Mouse (Mus musculus) bone marrow, adult 2 months (tissue): ENCODE measurements around the gene Aatk. TPM values are rescaled to one million over a fixed set of nuclear protein-coding genes. Genes with fewer than 3 reads are reported as not detected.

ENCODE experiments used
- H3K27ac ChIP-seq: fragments of 200-500 bp; 2 replicates; pipeline ENCODE4 v1.5.1; 2012; ENCODE audit warnings: low read depth, mild to moderate bottlenecking, control low read depth, inconsistent platforms, low read length; ENCODE audit not compliant: control insufficient read depth, poor library complexity, insufficient read depth
- H3K4me1 ChIP-seq: fragments of 200-500 bp; 2 replicates; pipeline ENCODE4 v1.6.1; 2011; ENCODE audit warnings: low read length; ENCODE audit not compliant: control insufficient read depth, insufficient read depth
- H3K4me3 ChIP-seq: fragments of 200-500 bp; replicated peaks from 2 replicates; pipeline ENCODE3; 2011; ENCODE audit warnings: mild to moderate bottlenecking, low read depth, low read length, control low read depth; ENCODE audit not compliant: control insufficient read depth
- CTCF ChIP-seq: fragments of 200-500 bp; IDR thresholded peaks from 2 replicates; pipeline ENCODE4 v1.5.1; 2011; ENCODE audit warnings: low read length, control low read depth; ENCODE audit not compliant: control insufficient read depth, insufficient read depth
- POLR2A ChIP-seq: fragments of 200-500 bp; IDR thresholded peaks from 2 replicates; pipeline ENCODE4 v1.6.1; 2011; ENCODE audit warnings: low read depth, mild to moderate bottlenecking, control low read depth, low read length, borderline replicate concordance; ENCODE audit not compliant: control insufficient read depth
- WGBS: fragments of 180-500 bp; shearing (Covaris S2); methylation state at CpG from one replicate; pipeline ENCODE4 v1.1.7; 2018; 5-methylcytosine and 5-hydroxymethylcytosine counted together
- polyA plus RNA-seq: library from polyadenylated mRNA; stranded (reverse); fragments of >200 nt; gene quantifications from 2 replicates; pipeline ENCODE4 v1.2.4, GENCODE M21; 2011; ENCODE audit warnings: low replicate concordance; ENCODE audit not compliant: missing spikeins, insufficient read depth, insufficient read length

Gene Aatk
- polyA plus RNA-seq, 1 experiment = 15.7 TPM

DNA sequence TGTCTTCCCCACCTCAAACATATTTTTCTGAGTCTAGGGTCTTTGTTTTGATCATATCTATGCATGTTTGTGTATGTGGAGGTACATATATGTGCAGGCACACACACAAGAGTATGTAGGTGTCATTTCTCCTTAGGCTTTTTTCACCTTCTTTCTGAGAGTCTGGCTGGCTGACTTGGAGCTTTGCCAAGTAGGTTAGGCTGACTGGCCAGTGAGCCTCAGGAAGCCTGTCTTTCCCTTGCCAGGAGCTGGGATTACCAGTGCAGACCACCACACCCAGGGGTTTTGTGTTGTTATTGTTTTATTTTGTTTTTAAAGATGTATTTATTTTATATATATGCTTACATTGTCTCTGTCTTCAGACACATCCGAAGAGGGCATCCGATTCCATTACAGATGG is 63.8 kb downstream of the Aatk start:
- Histone ChIP-seq H3K27ac (no peak overlapping the region), H3K4me3 (no peak overlapping the region), H3K4me1 (peaks cover 2% of the 10 kb centered on the region)
- WGBS = 77% methylated on average over 2 of the region's 2 CpGs
- TF ChIP-seq POLR2A (no peak), CTCF (no peak)

DNA sequence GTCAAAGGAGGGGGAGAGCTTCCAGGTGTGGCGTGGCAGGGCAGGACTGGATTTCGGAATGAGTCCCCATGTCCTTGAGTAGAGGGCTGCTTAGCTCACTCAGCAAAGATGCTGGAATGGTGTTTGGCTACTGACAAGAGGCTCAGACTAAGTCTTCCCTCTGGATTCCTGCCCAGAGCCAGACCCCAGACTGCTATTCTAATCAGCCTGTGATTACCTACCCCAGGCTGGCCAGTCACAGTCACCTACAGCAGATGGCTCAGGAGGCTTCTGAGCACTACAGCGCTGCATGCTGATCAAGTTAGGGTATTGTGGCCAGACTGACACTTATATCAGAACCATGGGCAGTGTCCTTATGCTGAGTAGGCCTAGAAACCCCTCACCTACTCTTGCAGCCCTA is 64.7 kb downstream of the Aatk start:
- H3K27ac ChIP-seq = no peak overlapping the region
- WGBS = 89% methylated on average over 3 of the region's 3 CpGs
- no peak overlapping the region for H3K4me3 ChIP-seq
- TF ChIP-seq POLR2A = no peak
- no peak for TF ChIP-seq CTCF
- H3K4me1 ChIP-seq = peaks cover 2% of the 10 kb centered on the region

DNA sequence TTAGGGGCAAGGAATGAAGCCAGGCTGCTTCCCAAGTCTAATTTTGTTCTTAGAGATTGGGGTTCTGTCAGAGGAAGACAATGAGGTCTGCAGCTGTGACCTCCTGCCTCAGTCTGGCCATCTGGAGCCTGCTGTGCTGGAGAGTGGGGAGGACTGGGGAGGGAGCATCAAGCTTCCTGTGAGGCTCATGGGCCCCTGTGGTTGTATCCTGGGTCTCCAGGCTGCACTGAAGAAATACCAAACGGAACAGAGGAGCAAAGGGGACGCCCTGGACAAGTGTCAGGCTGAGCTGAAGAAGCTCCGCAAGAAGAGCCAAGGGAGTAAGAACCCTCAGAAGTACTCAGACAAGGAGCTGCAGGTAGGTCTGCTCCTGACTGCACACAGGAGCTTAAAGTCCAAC is 65.2 kb downstream of the Aatk start:
- TF ChIP-seq POLR2A (no peak), CTCF (no peak)
- Histone ChIP-seq H3K4me1 (peaks cover 2% of the 10 kb centered on the region; the same call in 1 of the 2 replicates), H3K27ac (no peak overlapping the region), H3K4me3 (no peak overlapping the region)
- 57% methylated on average over 3 of the region's 3 CpGs for WGBS

DNA sequence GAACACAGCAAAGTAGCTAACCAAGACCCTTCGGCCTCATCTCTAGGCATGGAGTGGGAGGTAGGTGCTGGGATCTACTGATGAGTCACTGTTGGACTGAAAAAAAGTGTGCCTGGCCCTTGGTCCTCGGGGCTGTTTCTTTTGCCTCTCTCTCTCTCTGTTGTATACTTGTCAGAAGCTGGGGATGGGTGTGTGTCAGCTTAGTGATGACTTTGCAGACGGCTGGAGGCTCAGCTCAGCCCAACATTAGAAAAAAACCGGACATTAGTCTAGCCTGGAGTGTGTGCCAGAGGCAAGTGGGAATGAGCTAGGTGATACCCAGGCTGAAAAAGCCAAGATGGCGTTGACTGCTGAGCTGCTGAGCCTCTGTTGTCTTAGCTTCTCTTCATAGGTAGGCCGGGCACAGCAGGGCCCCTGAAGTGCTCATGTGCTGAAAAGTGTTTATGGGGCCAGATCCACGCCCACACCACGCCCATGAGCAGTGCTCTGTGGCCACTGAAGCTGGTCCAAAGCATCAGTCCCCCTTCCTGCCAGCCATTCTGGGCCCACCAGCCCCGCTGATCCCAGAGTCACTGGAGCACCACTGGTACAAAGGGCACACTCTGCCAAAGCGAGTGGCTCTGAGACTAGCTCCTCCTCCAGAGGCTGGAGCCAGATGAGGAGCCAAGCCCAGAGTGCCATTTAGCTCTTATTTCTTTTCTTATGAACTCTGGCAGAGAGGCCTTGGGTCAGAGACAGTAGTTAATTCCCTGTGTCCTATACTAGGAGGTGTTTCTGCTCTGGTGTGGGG is 67.2 kb downstream of the Aatk start:
- no peaks in the 10 kb centered on the region for H3K4me1 ChIP-seq
- 76% methylated on average over 10 of the region's 10 CpGs for WGBS
- H3K4me3 ChIP-seq = no peak overlapping the region
- TF ChIP-seq POLR2A = no peak
- no peak for TF ChIP-seq CTCF
- no peak overlapping the region for H3K27ac ChIP-seq

DNA sequence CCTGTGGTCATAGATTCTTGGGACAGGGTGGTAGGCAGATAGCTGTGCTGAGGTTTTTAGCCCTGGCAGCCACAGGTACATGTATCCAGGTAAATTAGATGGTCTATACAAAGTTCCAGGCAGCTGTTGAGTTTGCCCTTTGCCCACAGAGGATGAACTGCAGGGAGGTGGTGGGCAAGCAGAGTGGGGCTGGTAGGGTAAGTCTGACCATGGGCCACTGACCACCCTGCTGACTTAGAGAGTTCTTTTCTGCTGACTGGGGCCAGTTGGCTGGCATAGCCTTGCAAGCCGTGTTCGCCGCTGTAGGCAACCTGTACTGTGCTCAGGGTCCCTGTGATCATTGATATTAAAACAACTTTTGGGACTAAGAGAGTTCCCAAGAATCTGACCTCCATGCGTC is 68.3 kb downstream of the Aatk start:
- WGBS = 83% methylated on average over 4 of the region's 4 CpGs

DNA sequence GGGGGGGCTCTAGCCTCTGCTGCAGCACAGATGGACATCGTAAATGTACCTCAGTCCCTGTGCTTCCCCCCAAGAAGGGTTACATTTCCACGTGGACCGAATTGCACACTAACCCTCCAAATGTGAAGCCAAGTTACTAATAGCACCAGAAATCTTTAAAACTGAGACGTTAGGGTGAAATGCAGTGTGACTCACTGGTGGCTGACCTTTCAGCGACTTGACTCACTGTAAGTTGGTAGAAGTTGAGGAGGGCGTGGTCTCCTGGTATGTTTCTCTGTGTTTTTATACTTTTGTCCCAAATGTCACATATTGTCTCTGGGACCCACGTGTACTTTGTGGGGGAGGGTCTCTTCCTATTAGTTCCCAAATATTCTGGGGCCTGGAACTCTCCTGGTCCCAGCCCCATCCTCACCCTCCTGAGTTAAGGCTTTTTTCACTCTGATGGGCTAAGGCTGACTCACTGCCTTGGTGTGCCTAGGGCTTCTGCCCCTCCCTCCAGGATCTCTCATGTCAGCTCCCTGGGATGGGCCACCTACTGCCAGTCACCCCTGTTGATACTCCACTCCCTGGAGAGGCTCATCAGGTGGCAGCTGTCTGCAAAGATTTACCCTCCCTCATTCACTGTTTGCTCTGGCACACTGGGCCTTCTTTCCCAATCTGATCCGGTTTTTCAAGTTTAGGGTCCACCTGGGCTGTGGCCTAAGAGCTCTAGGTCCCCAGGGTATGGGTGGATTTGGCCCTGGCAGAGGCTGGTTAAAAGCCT is 71.0 kb downstream of the Aatk start:
- no peak overlapping the region for H3K4me3 ChIP-seq
- WGBS = 79% methylated on average over 8 of the region's 8 CpGs
- TF ChIP-seq CTCF (no peak), POLR2A (no peak)
- H3K4me1 ChIP-seq = no peaks in the 10 kb centered on the region
- H3K27ac ChIP-seq = no peak overlapping the region

More for the DNA sequence above, 68.3 kb downstream of the Aatk start:
- Histone ChIP-seq H3K4me1 (no peaks in the 10 kb centered on the region), H3K27ac (no peak overlapping the region), H3K4me3 (no peak overlapping the region)
- TF ChIP-seq POLR2A = no peak
- TF ChIP-seq CTCF = no peak

DNA sequence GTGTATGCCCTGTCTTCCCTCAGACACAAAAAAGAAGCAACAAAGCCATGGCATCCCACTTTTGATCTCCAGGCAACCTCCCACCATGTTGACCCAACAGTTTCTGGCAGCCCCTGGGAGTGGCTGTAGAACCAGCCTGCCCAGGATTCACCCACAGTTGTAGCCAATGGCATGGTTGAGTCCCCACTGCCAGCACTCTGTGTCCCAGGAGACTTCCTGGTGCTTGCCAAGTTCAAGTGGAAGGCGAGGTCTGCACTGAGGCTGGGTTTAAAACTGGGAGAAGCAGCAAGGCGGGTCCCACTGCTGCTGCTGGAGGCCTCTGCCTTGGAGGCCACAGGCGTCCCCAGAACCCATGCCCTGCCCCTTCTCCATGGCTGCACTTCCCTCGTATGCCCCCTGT is 73.2 kb downstream of the Aatk start:
- 79% methylated on average over 4 of the region's 4 CpGs for WGBS
- TF ChIP-seq CTCF (no peak), POLR2A (no peak)

DNA sequence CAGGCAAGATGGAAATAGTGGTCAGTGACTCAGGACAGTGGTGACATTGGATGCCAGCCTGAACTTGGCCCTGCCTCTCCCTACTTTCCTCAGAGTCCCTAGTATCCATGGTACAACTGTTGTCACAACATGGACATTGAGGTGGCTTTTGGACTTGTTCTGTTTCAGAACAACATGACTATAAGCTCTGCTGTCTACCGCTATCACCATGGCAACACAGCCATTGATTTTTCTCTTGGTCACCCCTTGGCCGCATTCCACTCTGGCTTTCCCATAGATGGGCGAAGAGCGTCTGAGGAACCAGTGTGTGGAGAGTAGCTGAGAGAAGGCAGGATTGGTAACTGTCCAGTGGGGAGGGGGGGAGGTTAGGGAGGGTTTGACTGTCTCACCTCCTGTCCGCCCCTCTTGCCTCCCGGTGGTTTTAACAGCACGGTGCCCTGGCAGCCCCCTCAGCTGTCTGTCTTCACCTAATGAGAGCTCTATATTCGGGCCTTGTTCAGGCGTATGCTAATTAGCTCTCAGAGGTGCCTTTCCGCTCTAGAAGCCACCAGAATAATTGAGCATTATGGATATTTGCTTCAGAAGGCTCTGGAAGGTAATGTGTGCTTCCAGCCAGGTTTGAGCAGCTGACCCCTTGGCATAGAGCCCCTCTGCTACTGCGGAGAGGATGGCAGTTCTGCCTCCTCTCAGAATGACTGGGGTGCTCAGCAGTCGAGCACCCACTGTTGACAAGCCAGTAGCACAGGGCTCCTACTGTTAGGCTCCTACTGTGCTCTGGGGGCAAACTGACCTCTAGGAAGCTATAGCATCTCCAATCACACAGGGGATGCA is 76.7 kb downstream of the Aatk start:
- no peak for TF ChIP-seq CTCF
- no peak for TF ChIP-seq POLR2A
- Histone ChIP-seq H3K4me3 (no peak overlapping the region), H3K4me1 (no peaks in the 10 kb centered on the region), H3K27ac (no peak overlapping the region)
- 81% methylated on average over 12 of the region's 12 CpGs for WGBS

More for the DNA sequence above, 73.2 kb downstream of the Aatk start:
- Histone ChIP-seq H3K4me1 (no peaks in the 10 kb centered on the region), H3K4me3 (no peak overlapping the region), H3K27ac (no peak overlapping the region)
